Mouse (Mus musculus) C2C12 (cell line): ENCODE results near the gene Rabggta.

Experiments used
- CEBPB ChIP-seq: IDR thresholded peaks from one replicate; pipeline ENCODE4 v1.6.1; 2011; ENCODE audit warnings: low read depth, mild to moderate bottlenecking, control low read depth, moderate library complexity
- CTCF ChIP-seq: IDR thresholded peaks from one replicate; pipeline ENCODE4 v1.5.1; 2011; ENCODE audit not compliant: control insufficient read depth, insufficient read depth, insufficient read length
- FOSL1 ChIP-seq: IDR thresholded peaks from one replicate; pipeline ENCODE4 v1.8.0; 2011; ENCODE audit warnings: mild to moderate bottlenecking, low read length; ENCODE audit not compliant: poor library complexity, insufficient read depth, severe bottlenecking
- MAX ChIP-seq: IDR thresholded peaks from one replicate; pipeline ENCODE4 v1.6.1; 2011; ENCODE audit warnings: mild to moderate bottlenecking, control low read depth
- MYOG ChIP-seq: IDR thresholded peaks from one replicate; pipeline ENCODE4 v1.6.1; 2011; ENCODE audit not compliant: control insufficient read depth, insufficient read length; ENCODE audit errors: extremely low read depth
- USF1 ChIP-seq: IDR thresholded peaks from one replicate; pipeline ENCODE4 v1.6.1; 2011; ENCODE audit warnings: low read depth, mild to moderate bottlenecking, control low read depth, moderate library complexity

- TF ChIP-seq CTCF = no peak
- no peak for TF ChIP-seq CEBPB
- no peak for TF ChIP-seq MYOG
- TF ChIP-seq MAX = no peak
- TF ChIP-seq FOSL1 = no peak
- no peak for TF ChIP-seq USF1
These were observed 47.1 kb upstream of the Rabggta start for GRCm38 (mm10) chr14:55769087-55769703.
